Mouse (Mus musculus) activated CD4-positive, CD25-positive, alpha-beta regulatory T cell, adult 4 months (primary cell): ENCODE measurements around the gene Kdm7a. TPM values are rescaled to one million over a fixed set of nuclear protein-coding genes. Genes with fewer than 3 reads are reported as not detected.
A peak's percentile ranks its signal among the peaks of the same experiment; 100 is the strongest.

ENCODE experiments used
- ATAC-seq: one replicate; pipeline ENCODE4 v1.8.0; 2017
- polyA plus RNA-seq, 2 experiments: library from polyadenylated mRNA; unstranded; fragments of 100-300 nt; shearing (Covaris generic); gene quantifications; one replicate each; pipeline ENCODE4 v1.2.1; 2017

The Kdm7a gene
- polyA plus RNA-seq, 2 experiments from 2014 or later: 10.5 to 11.4 TPM

GRCm38 (mm10) chr6:39205650-39206580 is 674 bp downstream of the Kdm7a start:
- peak; percentile 10 for ATAC-seq

- ATAC-seq: peak; percentile 61
Measured at GRCm38 (mm10) chr6:39205064-39205649, 1.4 kb downstream of the Kdm7a start.

- ATAC-seq: no peak
Measured at GRCm38 (mm10) chr6:39204444-39204843, 2.1 kb downstream of the Kdm7a start.

- ATAC-seq: no peak
Measured at GRCm38 (mm10) chr6:39203236-39203635, 3.4 kb downstream of the Kdm7a start.

- ATAC-seq: no peak
Measured at GRCm38 (mm10) chr6:39193006-39193405, 13.6 kb downstream of the Kdm7a start.

GRCm38 (mm10) chr6:39191518-39191917 is 15.1 kb downstream of the Kdm7a start:
- ATAC-seq: no peak

GRCm38 (mm10) chr6:39187227-39187626 is 19.4 kb downstream of the Kdm7a start:
- no peak for ATAC-seq

- no peak for ATAC-seq
Measured at GRCm38 (mm10) chr6:39169089-39169488, 37.5 kb downstream of the Kdm7a start.

- no peak for ATAC-seq
Measured at GRCm38 (mm10) chr6:39164891-39165290, 41.7 kb downstream of the Kdm7a start.

GRCm38 (mm10) chr6:39161975-39162374 is 44.6 kb downstream of the Kdm7a start:
- no peak for ATAC-seq

GRCm38 (mm10) chr6:39146041-39146440 is 60.5 kb downstream of the Kdm7a start:
- no peak for ATAC-seq

GRCm38 (mm10) chr6:39132556-39132955 is 74.0 kb downstream of the Kdm7a start:
- ATAC-seq: no peak

GRCm38 (mm10) chr6:39131480-39131879 is 75.1 kb downstream of the Kdm7a start:
- ATAC-seq: no peak

- ATAC-seq: no peak
Measured at GRCm38 (mm10) chr6:39124719-39125118, 81.9 kb downstream of the Kdm7a start.

- no peak for ATAC-seq
Measured at GRCm38 (mm10) chr6:39120685-39121084, 85.9 kb downstream of the Kdm7a start.

- ATAC-seq: no peak
Measured at GRCm38 (mm10) chr6:39118456-39118881, 88.1 kb downstream of the Kdm7a start.

GRCm38 (mm10) chr6:39117584-39118455 is 88.8 kb downstream of the Kdm7a start, which contains the start of gene Parp12:
Parp12 (minus strand) TSS chr6:39118349.
- ATAC-seq: peak; percentile 58

- no peak for ATAC-seq
Measured at GRCm38 (mm10) chr6:39115438-39115837, 91.2 kb downstream of the Kdm7a start.

- ATAC-seq: no peak
Measured at GRCm38 (mm10) chr6:39113141-39113540, 93.4 kb downstream of the Kdm7a start.

- no peak for ATAC-seq
Measured at GRCm38 (mm10) chr6:39112701-39113100, 93.9 kb downstream of the Kdm7a start.

- ATAC-seq: no peak
Measured at GRCm38 (mm10) chr6:39106812-39107211, 99.8 kb downstream of the Kdm7a start.

GRCm38 (mm10) chr6:39104631-39105030 is 102.0 kb downstream of the Kdm7a start:
- no peak for ATAC-seq
